Comparison of ENCODE assay signal across 17 mouse cellular contexts in genomic region chr15:78521331-78521730, GRCm38 (mm10). TPM values are rescaled to one million over a fixed set of nuclear protein-coding genes. Genes with fewer than 3 reads are reported as not detected.
"Had no signal": no experiment of that assay in that cellular context is flagged by ENCODE, and none has a peak within 500 bp of the region (broad histone marks: within the 10 kb centered on the region; RNA-seq: fewer than 3 reads in every experiment).

No protein-coding gene starts in this region.

- H3K4me3 ChIP-seq: limb, embryonic 15.5 days; liver, embryonic 12.5 days; midbrain, embryonic 13.5 days; myocyte; neural tube, embryonic 13.5 days; stomach, embryonic 15.5 days had no signal

- H3K36me3 ChIP-seq: liver, embryonic 12.5 days; midbrain, embryonic 13.5 days; neural tube, embryonic 13.5 days; stomach, embryonic 15.5 days had no signal

- ATAC-seq: liver, embryonic 12.5 days; midbrain, embryonic 13.5 days had no signal

- H3K27ac ChIP-seq: limb, embryonic 15.5 days; liver, embryonic 12.5 days; midbrain, embryonic 13.5 days; neural tube, embryonic 13.5 days; stomach, embryonic 15.5 days had no signal

- H3K27me3 ChIP-seq: limb, embryonic 15.5 days; liver, embryonic 12.5 days; midbrain, embryonic 13.5 days; neural tube, embryonic 13.5 days; stomach, embryonic 15.5 days had no signal

- DNase-seq: kidney, postnatal 25 days; layer of hippocampus, adult 9-11 months; layer of hippocampus, postnatal 36 days; lung, embryonic 14.5 days; lung, postnatal 10 days; retina, postnatal 1 day; right cerebral cortex, postnatal 4 days; thymus, adult 2 months; thymus, postnatal 25 days had no signal

- H3K9ac ChIP-seq: limb, embryonic 15.5 days; liver, embryonic 12.5 days; lung, embryonic 14.5 days; midbrain, embryonic 13.5 days; neural tube, embryonic 13.5 days; stomach, embryonic 15.5 days had no signal

- H3K4me1 ChIP-seq: liver, embryonic 12.5 days; neural tube, embryonic 13.5 days; stomach, embryonic 15.5 days had no signal

- H3K4me2 ChIP-seq: limb, embryonic 15.5 days; liver, embryonic 12.5 days; lung, embryonic 14.5 days; midbrain, embryonic 13.5 days; neural tube, embryonic 13.5 days; stomach, embryonic 15.5 days had no signal

- H3K9me3 ChIP-seq: limb, embryonic 15.5 days; liver, embryonic 12.5 days; midbrain, embryonic 13.5 days; neural tube, embryonic 13.5 days; stomach, embryonic 15.5 days had no signal

RNA-seq across cellular contexts. Expression of gene Sstr3, which starts 23.2 kb away (rescaled TPM):
- total RNA-seq: megakaryocyte-erythroid progenitor cell, adult 5-6 weeks had no signal
- polyA plus RNA-seq: limb, embryonic 11.5 days; myocyte had no signal

RNA-seq across cellular contexts. Expression of gene Il2rb, which starts 26.3 kb away (rescaled TPM):
- polyA plus RNA-seq: limb, embryonic 11.5 days; midbrain, embryonic 13.5 days had no signal

RNA-seq across cellular contexts. Expression of gene Rac2, which starts 51.3 kb away (rescaled TPM):
- polyA plus RNA-seq: myocyte had no signal

RNA-seq across cellular contexts. Expression of gene Tmprss6, which starts 52.9 kb away (rescaled TPM):
- total RNA-seq: megakaryocyte-erythroid progenitor cell, adult 5-6 weeks had no signal
